Mouse (Mus musculus) midbrain, embryonic 16.5 days (tissue): ENCODE measurements around the gene Gm3259. TPM values are rescaled to one million over a fixed set of nuclear protein-coding genes. Genes with fewer than 3 reads are reported as not detected.
"Not testable (repeated sequence)": the region's sequence is repeated elsewhere in the genome, so short reads cannot be mapped to it uniquely, and the experiment has no call there.

Experiments
- ATAC-seq: fragments of 200-750 bp; cut with Nextera tagmentation; 2 replicates; pipeline ENCODE4 v1.8.0; 2017; ENCODE audit warnings: moderate TSS enrichment
- H3K27ac ChIP-seq: fragments of 300-500 bp; sonication (generic); 2 replicates; pipeline ENCODE4 v1.5.1; 2014; ENCODE audit warnings: mild to moderate bottlenecking, low read length, mixed read lengths
- H3K27me3 ChIP-seq: fragments of 300-500 bp; sonication (generic); 2 replicates; pipeline ENCODE4 v1.6.1; 2014; ENCODE audit warnings: low read depth, low read length, mixed read lengths; ENCODE audit not compliant: control insufficient read depth, insufficient read depth
- H3K36me3 ChIP-seq: fragments of 300-500 bp; sonication (generic); 2 replicates; pipeline ENCODE4 v1.6.1; 2014; ENCODE audit warnings: mild to moderate bottlenecking, low read length, moderate library complexity, mixed read lengths; ENCODE audit not compliant: control insufficient read depth, insufficient read depth
- H3K4me1 ChIP-seq: fragments of 300-500 bp; sonication (generic); 2 replicates; pipeline ENCODE4 v1.6.1; 2014; ENCODE audit warnings: mild to moderate bottlenecking, low read length, mixed read lengths; ENCODE audit not compliant: control insufficient read depth, insufficient read depth
- H3K4me2 ChIP-seq: fragments of 300-500 bp; sonication (generic); 2 replicates; pipeline ENCODE4 v1.6.1; 2014; ENCODE audit warnings: mild to moderate bottlenecking, low read length, mixed read lengths
- H3K4me3 ChIP-seq: fragments of 300-500 bp; sonication (generic); 2 replicates; pipeline ENCODE4 v1.5.1; 2014; ENCODE audit warnings: low read depth, mild to moderate bottlenecking, low read length, moderate library complexity, mixed read lengths
- H3K9ac ChIP-seq: fragments of 300-500 bp; sonication (generic); 2 replicates; pipeline ENCODE4 v1.6.1; 2014; ENCODE audit warnings: low read depth, low read length, mixed read lengths
- H3K9me3 ChIP-seq: fragments of 300-500 bp; sonication (generic); replicated peaks from 2 replicates; pipeline ENCODE4 v1.6.1; 2014; ENCODE audit warnings: mild to moderate bottlenecking, low read length, mixed read lengths; ENCODE audit not compliant: control insufficient read depth, poor library complexity, severe bottlenecking
- WGBS: fragments of 180-500 bp; shearing (Covaris S2); extraction: QIAGEN DNeasy Blood & Tissue Kit; methylation state at CpG from one replicate; pipeline ENCODE4 v1.1.7; 2014; 5-methylcytosine and 5-hydroxymethylcytosine counted together
- polyA plus RNA-seq: library from polyadenylated mRNA; unstranded; fragments of >200 nt; fragmentation: Nextera tagmentation; extraction: Ambion mirVana; gene quantifications from 2 replicates; pipeline ENCODE4 v1.2.1, GENCODE M21; 2015

Gm3259 gene
- polyA plus RNA-seq = not detected in 2 replicates

GRCm38 (mm10) chr5:95305611-95306010 lies at the start of gene Gm3259:
Gene Gm3259, plus strand, starts transcription at chr5:95305911.
- H3K36me3 ChIP-seq, H3K27ac ChIP-seq, H3K4me1 ChIP-seq, H3K27me3 ChIP-seq, H3K4me2 ChIP-seq, H3K9me3 ChIP-seq, ATAC-seq, H3K9ac ChIP-seq, H3K4me3 ChIP-seq: not testable (repeated sequence)
- WGBS = 73% methylated on average over 2 of the region's 2 CpGs

GRCm38 (mm10) chr5:95272668-95273067 lies 33.0 kb upstream of the Gm3259 start, which contains the start of gene Gm10424:
Gene Gm10424, minus strand, starts transcription at chr5:95272768.
- H3K9me3 ChIP-seq, H3K9ac ChIP-seq, H3K4me2 ChIP-seq, H3K27me3 ChIP-seq, H3K4me1 ChIP-seq, H3K27ac ChIP-seq, ATAC-seq, H3K36me3 ChIP-seq, H3K4me3 ChIP-seq: not testable (repeated sequence)
- no CpG with 5 or more reads among the region's 1 CpGs for WGBS

Other genes starting within 250 kb of the Gm3259 start
- not detected in 2 replicates for gene Gm7942, start 199.0 kb upstream of the Gm3259 start, polyA plus RNA-seq
- not detected in 2 replicates for gene Gm16513, start 123.3 kb upstream of the Gm3259 start, polyA plus RNA-seq
- gene Gm10424, start 33.1 kb upstream of the Gm3259 start, polyA plus RNA-seq = not detected in 2 replicates
- gene D5Ertd577e, start 150.9 kb downstream of the Gm3259 start, polyA plus RNA-seq = not detected in 2 replicates
- gene Gm3286, start 204.8 kb downstream of the Gm3259 start, polyA plus RNA-seq = not detected in 2 replicates